Mouse (Mus musculus): ENCODE measurements at regions not wholly inside any gene's neighbourhood (a gene's known extent, or its start where the extent isn't known, plus 50 kb on each side); places are given as distances from the start of the nearest gene placed in this dataset.

GRCm38 (mm10) chr13:114679703-114680378, 138.2 kb upstream of the Mocs2 start:
- DNase-seq, result no peak

GRCm38 (mm10) chr13:114680379-114680733, 137.7 kb upstream of the Mocs2 start:
- DNase-seq, result no peak

- no peak for DNase-seq
Observed at GRCm38 (mm10) chr13:114681196-114681595, 136.8 kb upstream of the Mocs2 start.

GRCm38 (mm10) chr13:114681887-114682286, 136.1 kb upstream of the Mocs2 start:
- no peak for DNase-seq

GRCm38 (mm10) chr13:114682891-114683290, 135.1 kb upstream of the Mocs2 start:
- DNase-seq, result no peak

GRCm38 (mm10) chr13:114684298-114684697, 133.7 kb upstream of the Mocs2 start:
- no peak for DNase-seq

- DNase-seq, result no peak
Observed at GRCm38 (mm10) chr13:114685368-114685767, 132.7 kb upstream of the Mocs2 start.

- no peak for DNase-seq
Observed at GRCm38 (mm10) chr13:114712601-114713000, 105.4 kb upstream of the Mocs2 start.

GRCm38 (mm10) chr13:114719771-114720170, 98.3 kb upstream of the Mocs2 start:
- no peak for DNase-seq

- no peak for DNase-seq
Observed at GRCm38 (mm10) chr13:114726828-114727227, 91.2 kb upstream of the Mocs2 start.

GRCm38 (mm10) chr13:114735066-114735465, 83.0 kb upstream of the Mocs2 start:
- no peak for DNase-seq

GRCm38 (mm10) chr13:114736066-114736465, 82.0 kb upstream of the Mocs2 start:
- DNase-seq, result no peak

- no peak for DNase-seq
Observed at GRCm38 (mm10) chr13:114742534-114742933, 75.5 kb upstream of the Mocs2 start.

GRCm38 (mm10) chr13:114745814-114746213, 72.2 kb upstream of the Mocs2 start:
- DNase-seq, result no peak

- no peak for DNase-seq
Observed at GRCm38 (mm10) chr13:114757459-114757858, 60.6 kb upstream of the Mocs2 start.

- no peak for DNase-seq
Observed at GRCm38 (mm10) chr13:114759886-114760285, 58.1 kb upstream of the Mocs2 start.

GRCm38 (mm10) chr13:114760901-114761300, 57.1 kb upstream of the Mocs2 start:
- peak; percentile 2 for DNase-seq

Data from cerebellum, adult 9-11 months (tissue).